Mouse (Mus musculus) limb, embryonic 13.5 days (tissue): ENCODE measurements at regions not wholly inside any gene's neighbourhood (a gene's known extent, or its start where the extent isn't known, plus 50 kb on each side); places are given as distances from the start of the nearest gene placed in this dataset.
A peak's percentile ranks its signal among the peaks of the same experiment; 100 is the strongest.

Experiments
- ATAC-seq: fragments of 200-750 bp; cut with Nextera tagmentation; 2 replicates; pipeline ENCODE4 v1.8.0; 2017; ENCODE audit warnings: low read depth, moderate number of reproducible peaks, moderate TSS enrichment; ENCODE audit not compliant: low FRiP score
- H3K27ac ChIP-seq: fragments of 300-500 bp; sonication (generic); 2 replicates; pipeline ENCODE4 v1.5.1; 2015; ENCODE audit warnings: inconsistent platforms, mild to moderate bottlenecking, moderate library complexity
- H3K27me3 ChIP-seq: fragments of 300-500 bp; sonication (generic); 2 replicates; pipeline ENCODE4 v1.6.1; 2015; ENCODE audit warnings: mild to moderate bottlenecking, inconsistent platforms
- H3K36me3 ChIP-seq: fragments of 300-500 bp; sonication (generic); 2 replicates; pipeline ENCODE4 v1.6.1; 2015; ENCODE audit warnings: inconsistent platforms, mild to moderate bottlenecking, moderate library complexity
- H3K4me1 ChIP-seq: fragments of 300-500 bp; sonication (generic); 2 replicates; pipeline ENCODE4 v1.6.1; 2015; ENCODE audit warnings: inconsistent platforms
- H3K4me2 ChIP-seq: fragments of 300-500 bp; sonication (generic); replicated peaks from 2 replicates; pipeline ENCODE4 v1.6.1; 2015; ENCODE audit warnings: inconsistent platforms, mild to moderate bottlenecking, moderate library complexity
- H3K4me3 ChIP-seq: fragments of 300-500 bp; sonication (generic); 2 replicates; pipeline ENCODE4 v1.5.1; 2015; ENCODE audit warnings: moderate library complexity, mild to moderate bottlenecking, inconsistent platforms
- H3K9ac ChIP-seq: fragments of 300-500 bp; sonication (generic); 2 replicates; pipeline ENCODE4 v1.6.1; 2015; ENCODE audit warnings: mild to moderate bottlenecking, inconsistent platforms
- H3K9me3 ChIP-seq: fragments of 300-500 bp; sonication (generic); 2 replicates; pipeline ENCODE4 v1.6.1; 2016; ENCODE audit warnings: inconsistent platforms
- WGBS: fragments of 180-500 bp; shearing (Covaris S2); methylation state at CpG from one replicate; pipeline ENCODE4 v1.1.7; 2015; 5-methylcytosine and 5-hydroxymethylcytosine counted together

- 81% methylated on average over 2 of the region's 2 CpGs for WGBS
- no peaks in the 10 kb centered on the region for H3K27me3 ChIP-seq
These were observed 162.5 kb upstream of the Kbtbd8 start for GRCm38 (mm10) chr6:94954580-94954979.

GRCm38 (mm10) chr6:94953658-94954057 is 163.4 kb upstream of the Kbtbd8 start:
- H3K4me3 ChIP-seq, result no peak overlapping the region

More at GRCm38 (mm10) chr6:94954580-94954979, 162.5 kb upstream of the Kbtbd8 start:
- Histone ChIP-seq H3K9me3 (0 out of 2 replicates have a peak, but pooled peaks cover 4% of the 10 kb centered on the region), H3K4me3 (no peak overlapping the region), H3K4me2 (no peak overlapping the region), H3K36me3 (no peaks in the 10 kb centered on the region), H3K27ac (no peak overlapping the region), H3K9ac (no peak overlapping the region), H3K4me1 (peaks cover 6% of the 10 kb centered on the region)
- ATAC-seq, result no peak

DNA sequence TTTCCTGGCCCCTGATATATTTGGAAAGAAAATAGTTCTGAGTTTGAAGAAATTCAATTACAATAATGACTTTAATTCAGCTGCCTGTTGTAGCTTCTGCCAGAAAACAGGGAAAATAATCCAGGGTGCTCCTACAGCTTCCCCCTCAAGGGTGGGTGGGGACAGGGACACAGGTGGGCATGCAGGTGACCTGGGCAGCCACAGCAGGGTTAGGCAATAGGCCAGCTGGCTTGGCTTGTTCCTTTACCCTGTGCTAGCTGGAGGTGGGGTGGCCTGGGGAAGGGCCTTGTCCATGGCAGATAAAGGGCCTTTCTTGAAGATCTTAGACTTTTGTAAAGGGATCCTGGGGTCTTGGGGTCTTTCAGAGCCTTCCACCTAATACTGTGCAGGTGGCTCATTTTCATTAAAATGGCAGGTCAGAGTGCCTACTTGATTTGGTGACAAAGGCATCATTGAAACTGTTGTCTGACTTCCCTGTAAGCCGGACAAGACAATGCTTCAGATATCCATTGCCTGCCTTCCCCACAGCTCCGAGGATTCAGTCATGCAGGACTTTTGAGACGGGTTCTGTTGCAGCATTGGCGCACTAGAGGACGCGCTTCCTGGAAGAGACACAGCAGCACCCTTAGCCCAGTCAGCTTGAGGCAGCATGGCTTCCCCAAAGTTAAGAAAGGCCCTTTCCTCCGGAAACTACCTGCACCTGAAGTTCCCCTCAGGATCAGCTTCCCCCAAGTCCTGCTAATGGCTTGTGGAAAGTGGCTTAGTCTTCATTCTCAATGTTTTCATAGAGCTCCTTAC is 164.9 kb upstream of the Kbtbd8 start:
- Histone ChIP-seq H3K36me3 (no peaks in the 10 kb centered on the region), H3K27ac (no peak overlapping the region), H3K4me1 (peaks cover 6% of the 10 kb centered on the region), H3K4me3 (no peak overlapping the region), H3K9ac (no peak overlapping the region), H3K27me3 (no peaks in the 10 kb centered on the region), H3K9me3 (0 out of 2 replicates have a peak, but pooled peaks cover 4% of the 10 kb centered on the region), H3K4me2 (no peak overlapping the region)
- no peak for ATAC-seq
- 90% methylated on average over 7 of the region's 7 CpGs for WGBS

More at GRCm38 (mm10) chr6:94953658-94954057, 163.4 kb upstream of the Kbtbd8 start:
- 83% methylated on average over 4 of the region's 4 CpGs for WGBS
- no peaks in the 10 kb centered on the region for H3K36me3 ChIP-seq
- no peak overlapping the region for H3K27ac ChIP-seq
- H3K27me3 ChIP-seq, result no peaks in the 10 kb centered on the region
- H3K9ac ChIP-seq, result no peak overlapping the region
- no peak for ATAC-seq
- H3K4me2 ChIP-seq, result no peak overlapping the region
- H3K4me1 ChIP-seq, result peaks cover 6% of the 10 kb centered on the region
- H3K9me3 ChIP-seq, result 0 out of 2 replicates have a peak, but pooled peaks cover 4% of the 10 kb centered on the region

- Histone ChIP-seq H3K4me3 (no peak overlapping the region), H3K4me1 (peaks cover 14% of the 10 kb centered on the region), H3K27me3 (no peaks in the 10 kb centered on the region), H3K27ac (no peak overlapping the region), H3K4me2 (no peak overlapping the region), H3K9me3 (0 out of 2 replicates have a peak, but pooled peaks cover 4% of the 10 kb centered on the region), H3K9ac (no peak overlapping the region), H3K36me3 (no peaks in the 10 kb centered on the region)
- WGBS, result 80% methylated on average over 5 of the region's 5 CpGs
- ATAC-seq, result no peak
These were observed 166.1 kb upstream of the Kbtbd8 start for GRCm38 (mm10) chr6:94950944-94951343.

- H3K9ac ChIP-seq, result no peak overlapping the region
- WGBS, result 68% methylated on average over 2 of the region's 2 CpGs
- H3K4me1 ChIP-seq, result peaks cover 17% of the 10 kb centered on the region
- H3K27me3 ChIP-seq, result no peaks in the 10 kb centered on the region
- H3K36me3 ChIP-seq, result no peaks in the 10 kb centered on the region
- H3K4me3 ChIP-seq, result no peak overlapping the region
- no peak overlapping the region for H3K4me2 ChIP-seq
- H3K9me3 ChIP-seq, result 0 out of 2 replicates have a peak, but pooled peaks cover 4% of the 10 kb centered on the region
- no peak overlapping the region for H3K27ac ChIP-seq
- ATAC-seq, result no peak
These were observed 166.7 kb upstream of the Kbtbd8 start for GRCm38 (mm10) chr6:94950319-94950718.

DNA sequence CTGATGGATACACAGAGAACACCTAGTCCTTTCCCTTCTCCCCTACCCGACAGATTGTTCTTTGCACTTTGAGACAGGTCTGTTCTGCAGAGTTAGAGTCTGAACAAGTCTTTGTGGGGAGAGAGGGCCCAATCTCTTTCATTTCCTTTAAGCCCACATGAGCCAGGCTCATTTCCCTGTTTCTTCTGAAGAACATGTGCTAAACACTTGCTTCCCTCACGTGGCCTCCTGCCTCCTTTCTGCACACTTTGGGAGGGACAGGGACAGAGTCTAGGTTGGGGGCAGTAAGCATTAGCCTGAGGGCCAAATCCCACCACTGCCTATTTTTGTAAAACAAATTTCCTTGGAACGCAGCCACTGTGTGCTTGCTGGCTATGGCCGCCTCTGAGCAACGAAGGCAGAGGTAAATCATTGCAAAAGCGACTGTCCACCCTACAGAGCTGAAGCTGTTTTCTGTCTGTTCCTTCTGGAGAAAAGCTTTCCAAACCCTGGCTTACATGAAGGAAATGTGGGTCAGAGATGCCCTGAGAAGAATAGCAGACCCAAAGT is 170.6 kb upstream of the Kbtbd8 start:
- Histone ChIP-seq H3K4me1 (peaks cover 25% of the 10 kb centered on the region), H3K9me3 (no peaks in the 10 kb centered on the region), H3K4me2 (no peak overlapping the region), H3K4me3 (no peak overlapping the region), H3K27ac (peak overlapping the region; percentile 44), H3K36me3 (no peaks in the 10 kb centered on the region), H3K9ac (no peak overlapping the region), H3K27me3 (no peaks in the 10 kb centered on the region)
- WGBS, result 51% methylated on average over 6 of the region's 6 CpGs
- no peak for ATAC-seq

- Histone ChIP-seq H3K4me1 (peaks cover 25% of the 10 kb centered on the region), H3K27me3 (no peaks in the 10 kb centered on the region), H3K9me3 (no peaks in the 10 kb centered on the region), H3K27ac (no peak overlapping the region), H3K36me3 (no peaks in the 10 kb centered on the region), H3K9ac (no peak overlapping the region), H3K4me2 (no peak overlapping the region), H3K4me3 (no peak overlapping the region)
- ATAC-seq, result no peak
- WGBS, result 81% methylated on average over 5 of the region's 5 CpGs
These were observed 171.3 kb upstream of the Kbtbd8 start for GRCm38 (mm10) chr6:94945715-94946114.

DNA sequence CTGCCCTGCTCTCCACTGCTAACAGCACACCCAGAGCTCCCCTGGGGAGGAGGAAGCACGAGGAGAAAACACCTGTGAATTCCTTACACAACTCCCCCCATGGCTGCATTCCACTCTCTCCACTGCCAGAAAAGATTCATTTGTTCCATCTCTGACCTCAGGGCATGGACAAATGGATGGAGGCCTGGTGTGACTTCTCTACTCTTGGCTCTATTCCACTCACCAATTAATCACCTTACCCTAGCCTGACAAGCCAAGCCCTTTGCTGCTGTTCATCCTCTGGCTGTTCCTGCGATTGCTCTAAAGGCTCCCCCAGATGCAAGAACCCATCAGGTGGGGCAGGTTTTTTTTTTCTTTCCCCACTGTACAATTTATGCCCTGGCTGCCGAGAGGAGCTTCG is 172.8 kb upstream of the Kbtbd8 start:
- ATAC-seq, result no peak

GRCm38 (mm10) chr6:94938949-94939348 is 178.1 kb upstream of the Kbtbd8 start:
- no peak for ATAC-seq
- H3K9me3 ChIP-seq, result no peaks in the 10 kb centered on the region
- no peak overlapping the region for H3K4me2 ChIP-seq
- 79% methylated on average over 2 of the region's 2 CpGs for WGBS
- H3K27ac ChIP-seq, result no peak overlapping the region
- no peak overlapping the region for H3K9ac ChIP-seq
- H3K27me3 ChIP-seq, result no peaks in the 10 kb centered on the region
- H3K4me1 ChIP-seq, result peaks cover 9% of the 10 kb centered on the region
- H3K36me3 ChIP-seq, result no peaks in the 10 kb centered on the region
- H3K4me3 ChIP-seq, result no peak overlapping the region

More for the DNA sequence above, 172.8 kb upstream of the Kbtbd8 start:
- Histone ChIP-seq H3K4me3 (no peak overlapping the region), H3K36me3 (no peaks in the 10 kb centered on the region), H3K9ac (no peak overlapping the region), H3K4me2 (no peak overlapping the region), H3K9me3 (no peaks in the 10 kb centered on the region), H3K4me1 (peaks cover 19% of the 10 kb centered on the region), H3K27me3 (no peaks in the 10 kb centered on the region), H3K27ac (no peak overlapping the region)
- 26% methylated on average over 4 of the region's 4 CpGs for WGBS

GRCm38 (mm10) chr6:94936206-94936605 is 180.8 kb upstream of the Kbtbd8 start:
- H3K4me3 ChIP-seq, result no peak overlapping the region
- H3K4me2 ChIP-seq, result no peak overlapping the region
- ATAC-seq, result no peak
- 80% methylated on average over 5 of the region's 5 CpGs for WGBS
- H3K4me1 ChIP-seq, result peaks cover 6% of the 10 kb centered on the region; the same call in 1 of the 2 replicates
- H3K9ac ChIP-seq, result no peak overlapping the region
- H3K27me3 ChIP-seq, result no peaks in the 10 kb centered on the region
- no peaks in the 10 kb centered on the region for H3K36me3 ChIP-seq
- H3K27ac ChIP-seq, result no peak overlapping the region
- H3K9me3 ChIP-seq, result no peaks in the 10 kb centered on the region

GRCm38 (mm10) chr6:94935706-94936105 is 181.3 kb upstream of the Kbtbd8 start:
- H3K9me3 ChIP-seq, result no peaks in the 10 kb centered on the region
- no peaks in the 10 kb centered on the region for H3K36me3 ChIP-seq
- peaks cover 6% of the 10 kb centered on the region; the same call in 1 of the 2 replicates for H3K4me1 ChIP-seq
- H3K9ac ChIP-seq, result no peak overlapping the region
- no peak overlapping the region for H3K4me3 ChIP-seq
- 90% methylated on average over 1 of the region's 1 CpGs for WGBS
- H3K27me3 ChIP-seq, result no peaks in the 10 kb centered on the region
- H3K4me2 ChIP-seq, result no peak overlapping the region
- no peak overlapping the region for H3K27ac ChIP-seq
- ATAC-seq, result no peak

GRCm38 (mm10) chr6:94927811-94928210 is 189.2 kb upstream of the Kbtbd8 start:
- Histone ChIP-seq H3K27ac (no peak overlapping the region), H3K36me3 (no peaks in the 10 kb centered on the region), H3K9ac (no peak overlapping the region), H3K4me3 (no peak overlapping the region), H3K9me3 (no peaks in the 10 kb centered on the region), H3K27me3 (no peaks in the 10 kb centered on the region), H3K4me2 (no peak overlapping the region), H3K4me1 (no peaks in the 10 kb centered on the region)
- 92% methylated on average over 6 of the region's 6 CpGs for WGBS
- ATAC-seq, result no peak
